Mouse (Mus musculus) heart, postnatal 14 days (tissue): Measurements from ENCODE around the gene Gm5150. TPM values are rescaled to one million over a fixed set of nuclear protein-coding genes. Genes with fewer than 3 reads are reported as not detected.
A peak's percentile ranks its signal among the peaks of the same experiment; 100 is the strongest.
"Not testable (repeated sequence)": the region's sequence is repeated elsewhere in the genome, so short reads cannot be mapped to it uniquely, and the experiment has no call there.

Source experiments
- DNase-seq, 2 experiments: peaks; one replicate each; pipeline ENCODE4 v3.0.0; 2021 to 2022
- intact Hi-C: fragments of 180-260 bp; cut with DNase I; formaldehyde crosslinking; loops from one replicate; pipeline ENCODE4 v1.15.1; 2025
- long read RNA-seq, 2 experiments: library from polyadenylated mRNA; stranded (forward); transcript quantifications; one replicate each; pipeline ENCODE4 v2.0.0; 2021
- microRNA-seq, 2 experiments: library from miRNA; unstranded; fragments of <30 nt; microRNA quantifications; one replicate each; pipeline ENCODE4 v1.2.0; 2021 to 2022
- total RNA-seq, 2 experiments: library from RNA; stranded (reverse); gene quantifications; 2 replicates each; pipeline ENCODE4 v1.2.3; 2021

Gm5150 gene
- total RNA-seq: not detected
- long read RNA-seq, experiment 1, partial matches to known transcripts: 0 of 1 reads
- long read RNA-seq, experiment 1, other reads (novel, unspliced or antisense): 0 of 1 reads
- long read RNA-seq, experiment 2: 0 reads

DNA sequence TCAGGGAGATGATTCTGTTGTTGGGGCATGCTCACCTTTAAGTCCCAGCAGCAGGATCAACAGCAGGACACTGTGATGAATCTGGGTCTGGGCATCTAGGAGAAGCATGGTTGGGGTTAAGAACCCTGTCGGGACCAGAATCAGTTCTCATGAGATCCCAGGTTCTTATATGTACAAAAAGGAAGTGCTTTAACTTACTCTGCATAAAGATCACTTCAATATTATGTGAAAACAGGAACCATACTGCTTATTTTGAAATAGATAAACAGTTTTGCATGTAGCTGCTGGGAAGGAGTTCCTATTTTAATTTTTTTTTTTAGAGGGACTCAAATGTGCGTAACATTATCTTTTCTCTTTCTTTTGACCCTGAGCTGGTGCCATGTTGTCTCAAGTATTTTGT is at the start of gene Gm5150:
TSS of gene Gm5150 (minus strand) at position 223 of the 400 bp plus-strand sequence.
- intact Hi-C loops: no loop called here
- no peak for DNase-seq

DNA sequence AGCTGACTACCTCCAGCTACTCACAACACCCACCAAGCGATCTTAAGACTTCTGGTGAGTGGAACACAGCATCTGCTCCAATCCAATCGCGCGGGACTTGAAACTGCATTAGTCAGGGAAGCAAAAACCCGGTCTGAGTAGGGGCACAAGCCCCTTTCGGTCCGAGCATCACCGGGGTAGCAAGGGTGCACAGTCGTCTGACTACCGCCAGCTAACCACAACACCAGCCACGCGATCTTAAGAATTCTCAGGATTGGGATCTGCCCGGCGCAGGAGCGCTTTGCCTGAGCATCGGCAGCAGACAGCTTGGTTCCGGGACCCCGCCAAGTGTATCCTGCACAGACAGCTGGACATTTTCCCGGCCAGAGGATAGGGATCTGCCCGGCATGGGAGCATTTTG is 45.5 kb upstream of the Gm5150 start:
- intact Hi-C loops, DNase-seq: not testable (repeated sequence)

DNA sequence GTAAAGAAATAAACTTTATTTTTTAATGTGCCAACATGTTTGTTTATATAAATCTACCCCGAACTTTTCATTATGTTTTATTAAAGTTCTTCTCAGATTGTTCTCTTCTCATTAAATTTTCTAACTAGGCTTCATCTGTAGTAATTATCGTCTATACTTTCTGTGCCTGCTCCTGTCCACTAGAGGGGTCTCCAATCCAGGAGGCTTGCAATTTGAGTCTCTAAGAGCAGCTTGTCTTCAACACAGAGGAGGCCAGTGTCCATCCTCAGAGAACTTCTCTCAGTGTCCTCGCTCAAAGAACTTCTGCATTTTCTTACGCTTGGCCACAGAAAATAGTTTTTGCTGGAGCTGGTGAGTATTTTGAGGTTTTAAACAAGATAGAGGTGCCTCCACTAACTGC is 41.1 kb upstream of the Gm5150 start:
- intact Hi-C loops: no loop called here
- no peak for DNase-seq

DNA sequence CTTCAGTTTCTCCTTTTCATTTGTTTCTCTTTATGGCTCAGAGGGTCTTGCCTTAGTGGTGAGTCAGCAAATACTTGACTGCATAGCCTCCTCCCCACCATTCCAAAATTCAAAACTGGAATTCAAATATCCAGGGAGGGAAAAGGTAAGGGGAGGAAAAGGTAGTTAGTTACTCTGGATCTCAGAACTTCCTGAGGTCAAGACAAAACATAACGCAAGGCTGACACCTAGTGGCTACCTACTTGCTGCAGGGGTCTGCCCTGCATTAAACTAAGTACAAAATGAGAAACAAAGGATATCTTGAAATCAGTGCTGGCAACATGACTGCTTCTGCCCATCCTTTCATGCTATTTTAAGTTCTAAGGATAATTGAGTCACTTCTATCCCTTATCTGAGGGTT is 37.1 kb upstream of the Gm5150 start:
- intact Hi-C loops: no loop called here
- DNase-seq: peak in 1 of 2 experiments; percentile 46

DNA sequence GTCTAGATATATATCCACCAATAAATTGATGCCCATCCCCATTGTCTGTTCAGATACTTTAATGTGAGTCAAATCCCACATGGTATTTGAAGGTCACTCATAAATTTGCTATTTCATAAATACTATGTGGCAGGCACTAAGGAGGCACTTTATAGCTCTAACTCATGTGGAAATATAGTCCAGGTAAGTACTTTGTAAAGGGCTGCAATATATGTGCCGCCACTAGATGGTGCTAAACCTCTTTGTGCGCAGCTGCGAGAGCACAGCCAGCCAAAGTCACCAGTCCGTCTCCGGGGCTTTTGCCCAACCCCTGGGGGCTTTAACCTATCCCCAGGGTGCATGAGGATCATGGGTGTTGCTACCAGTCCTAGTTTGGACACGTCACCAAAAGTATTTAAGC is 18.8 kb upstream of the Gm5150 start:
- peak; percentile 27 to 54 for DNase-seq
- intact Hi-C loops: not testable (repeated sequence)

DNA sequence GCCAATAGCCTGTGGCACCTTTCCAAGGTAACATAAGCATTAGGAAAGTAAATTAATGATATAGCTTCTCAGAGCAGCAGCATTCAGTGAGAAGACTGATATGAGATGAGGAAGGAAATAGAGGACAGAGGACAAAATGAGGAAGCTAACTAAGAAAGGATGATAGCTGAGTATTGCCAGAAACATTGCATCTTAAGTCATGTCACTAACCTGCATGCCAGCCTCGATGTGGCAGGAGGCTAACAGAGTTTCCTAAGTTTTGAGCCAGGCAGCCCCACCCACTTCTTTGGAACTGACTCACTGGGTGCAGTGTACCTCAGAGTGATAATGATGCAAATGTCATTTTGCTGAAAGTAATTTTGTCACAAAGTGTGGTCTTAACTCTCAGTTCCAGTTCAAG is 16.0 kb upstream of the Gm5150 start:
- DNase-seq: no peak
- intact Hi-C loops: no loop called here

DNA sequence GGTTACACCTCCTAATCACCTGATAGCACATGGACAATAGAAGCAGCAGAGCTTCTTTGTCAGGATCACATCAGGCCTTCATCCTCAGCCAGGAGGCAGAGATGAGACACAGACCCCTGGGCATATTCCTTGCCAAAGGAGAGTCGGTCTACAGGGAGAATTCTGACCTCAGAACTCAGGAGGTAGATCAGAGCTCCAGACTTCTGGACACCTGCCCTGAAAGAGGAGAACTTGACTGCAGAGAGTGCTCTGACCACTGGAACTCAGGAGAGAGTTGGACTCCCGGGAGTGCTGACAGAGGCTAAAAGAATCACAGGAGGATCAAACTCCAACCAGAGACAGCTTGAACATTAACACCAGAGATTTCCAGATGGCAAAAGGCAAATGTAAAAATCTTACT is 8.2 kb upstream of the Gm5150 start:
- DNase-seq, intact Hi-C loops: not testable (repeated sequence)

DNA sequence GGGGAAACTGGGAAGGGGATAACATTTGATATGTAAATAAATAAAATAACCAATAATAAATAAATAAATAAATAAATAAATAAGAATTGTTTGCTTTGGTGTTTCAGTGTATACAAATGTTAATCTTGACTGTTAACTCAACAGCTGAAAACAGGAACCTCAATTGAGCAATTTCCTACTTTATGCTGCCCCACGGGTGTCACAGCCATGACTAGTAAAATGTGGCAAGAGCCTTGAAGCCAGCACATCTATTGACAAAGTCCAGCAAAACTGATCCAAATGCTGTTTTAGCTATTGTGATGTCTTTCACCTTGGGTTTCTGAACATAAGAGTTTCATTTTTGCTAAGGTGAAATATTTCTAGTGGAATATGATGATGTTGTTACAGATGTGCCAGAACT is 1.6 kb upstream of the Gm5150 start:
- intact Hi-C loops: no loop called here
- no peak for DNase-seq

DNA sequence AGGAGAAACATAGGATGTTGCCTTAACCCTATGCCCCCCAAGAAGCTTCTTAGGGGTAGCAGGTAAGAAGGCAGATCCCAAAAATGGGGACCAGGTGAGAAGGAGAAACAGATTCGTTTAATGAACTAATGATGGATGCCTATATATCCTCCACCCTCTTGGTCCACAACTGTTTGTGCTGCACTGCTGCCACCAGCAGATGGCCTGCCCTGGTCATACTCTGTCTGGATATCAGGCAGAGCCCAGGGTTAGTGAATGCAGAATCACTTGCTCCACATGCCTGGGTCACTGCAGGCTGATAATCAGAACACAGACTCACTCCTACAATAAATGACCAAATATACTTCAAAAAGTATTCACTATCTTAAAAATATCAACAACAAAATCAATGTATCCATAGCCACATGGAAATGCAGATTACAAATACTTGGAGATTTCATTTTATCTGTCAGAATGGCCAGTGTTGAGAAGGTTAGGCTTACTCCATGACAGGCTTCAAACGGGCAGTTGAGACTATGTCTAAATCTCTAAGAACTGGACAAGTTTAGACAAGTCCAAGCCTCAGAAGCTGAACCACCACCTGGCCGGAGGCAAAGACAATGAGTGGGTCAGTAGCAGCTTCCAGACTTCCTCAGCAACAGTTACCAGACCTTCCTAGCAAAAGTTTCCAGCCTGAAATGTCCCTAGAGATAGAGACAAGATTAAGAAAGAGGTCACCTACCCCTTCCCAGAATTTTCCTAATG is 2.2 kb downstream of the Gm5150 start:
- no peak for DNase-seq
- intact Hi-C loops: no loop called here

DNA sequence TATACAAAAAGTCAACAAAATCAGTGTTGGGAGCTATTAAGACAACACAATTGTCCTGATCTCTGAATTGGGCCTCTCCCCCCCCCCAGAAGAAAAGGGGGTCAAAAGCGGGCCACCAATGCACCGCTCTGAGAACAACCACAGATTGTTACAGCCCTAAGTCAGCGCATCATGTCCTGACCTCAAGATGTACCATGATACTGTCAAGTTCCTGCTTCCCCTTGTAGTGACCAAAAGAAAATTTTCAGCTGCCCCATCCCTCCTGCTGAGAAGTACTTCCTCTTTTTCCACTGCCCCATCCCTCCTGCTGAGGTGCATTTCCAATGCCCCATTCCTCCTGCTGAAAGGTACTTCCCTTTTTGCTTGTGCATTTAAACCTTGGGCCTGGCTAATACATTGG is 6.8 kb downstream of the Gm5150 start:
- intact Hi-C loops, DNase-seq: not testable (repeated sequence)

DNA sequence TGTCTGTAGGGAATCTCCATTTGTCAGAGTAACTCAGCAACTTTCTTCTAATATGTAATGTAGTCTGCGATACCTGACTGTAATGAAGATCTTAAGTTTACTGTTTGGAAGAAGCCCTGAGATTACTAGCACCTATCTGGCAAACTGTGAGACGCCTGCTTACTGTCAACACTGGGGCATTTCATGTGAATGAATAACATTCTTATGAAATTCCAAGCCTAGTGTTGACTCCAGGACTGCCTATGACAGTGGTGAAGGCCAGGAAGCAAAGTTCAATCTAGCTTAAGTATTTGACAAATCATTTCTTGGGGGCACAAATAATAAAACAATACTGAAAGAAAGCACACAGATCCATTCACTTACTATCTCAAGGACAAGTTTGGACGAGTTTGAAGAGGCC is 24.0 kb downstream of the Gm5150 start:
- intact Hi-C loops: no loop called here
- DNase-seq: no peak

DNA sequence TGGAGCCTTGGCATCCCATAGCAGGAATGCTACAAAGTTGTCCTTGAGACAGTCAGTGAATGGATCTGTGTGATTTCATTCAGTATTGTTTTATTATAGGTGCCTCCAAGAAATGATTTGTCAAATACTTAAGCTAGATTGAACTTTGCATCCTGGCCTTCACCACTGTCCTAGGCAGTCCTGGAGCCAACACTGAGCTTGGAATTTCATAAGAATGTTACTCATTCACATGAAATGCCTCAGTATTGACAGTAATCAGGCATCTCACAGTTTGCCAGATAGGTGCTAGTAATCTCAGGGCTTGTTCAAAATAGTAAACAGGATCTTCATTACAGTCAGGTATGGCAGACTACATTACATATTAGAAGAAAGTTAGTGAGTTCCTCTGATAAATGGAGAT is 49.3 kb downstream of the Gm5150 start:
- intact Hi-C loops: no loop called here
- DNase-seq: no peak

Small RNAs within 50 kb of the gene (microRNA-seq; reads per million reads assigned to microRNA genes)
- gene Gm24694: 0 reads per million in 2 experiments

Other genes with a start within 250 kb of the Gm5150 start
- gene Sirpb1c, start 157.9 kb downstream of the Gm5150 start, total RNA-seq: under 1 TPM in 1 of 2 experiments, not detected in 1; 0.15 TPM